Mouse (Mus musculus) left cerebral cortex, postnatal 10 days (tissue): ENCODE data around the gene Perp. TPM values are rescaled to one million over a fixed set of nuclear protein-coding genes. Genes with fewer than 3 reads are reported as not detected.
A peak's percentile ranks its signal among the peaks of the same experiment; 100 is the strongest.

Experiments
- DNase-seq, 2 experiments: peaks; one replicate each; pipeline ENCODE4 v3.0.0; 2021 to 2022; ENCODE audit warnings: low spot score in 2 of 2, mixed read lengths in 1 of 2; ENCODE audit errors: extremely low spot score in 1 of 2
- intact Hi-C: fragments of 180-260 bp; cut with DNase I; formaldehyde crosslinking; loops from one replicate; pipeline ENCODE4 v1.15.1; 2025
- total RNA-seq, 2 experiments: library from RNA; stranded (reverse); gene quantifications; 2 replicates each; pipeline ENCODE4 v1.2.3; 2021

Gene Perp
- 1 to 10 TPM; 4.7 to 5.1 TPM for total RNA-seq

DNA sequence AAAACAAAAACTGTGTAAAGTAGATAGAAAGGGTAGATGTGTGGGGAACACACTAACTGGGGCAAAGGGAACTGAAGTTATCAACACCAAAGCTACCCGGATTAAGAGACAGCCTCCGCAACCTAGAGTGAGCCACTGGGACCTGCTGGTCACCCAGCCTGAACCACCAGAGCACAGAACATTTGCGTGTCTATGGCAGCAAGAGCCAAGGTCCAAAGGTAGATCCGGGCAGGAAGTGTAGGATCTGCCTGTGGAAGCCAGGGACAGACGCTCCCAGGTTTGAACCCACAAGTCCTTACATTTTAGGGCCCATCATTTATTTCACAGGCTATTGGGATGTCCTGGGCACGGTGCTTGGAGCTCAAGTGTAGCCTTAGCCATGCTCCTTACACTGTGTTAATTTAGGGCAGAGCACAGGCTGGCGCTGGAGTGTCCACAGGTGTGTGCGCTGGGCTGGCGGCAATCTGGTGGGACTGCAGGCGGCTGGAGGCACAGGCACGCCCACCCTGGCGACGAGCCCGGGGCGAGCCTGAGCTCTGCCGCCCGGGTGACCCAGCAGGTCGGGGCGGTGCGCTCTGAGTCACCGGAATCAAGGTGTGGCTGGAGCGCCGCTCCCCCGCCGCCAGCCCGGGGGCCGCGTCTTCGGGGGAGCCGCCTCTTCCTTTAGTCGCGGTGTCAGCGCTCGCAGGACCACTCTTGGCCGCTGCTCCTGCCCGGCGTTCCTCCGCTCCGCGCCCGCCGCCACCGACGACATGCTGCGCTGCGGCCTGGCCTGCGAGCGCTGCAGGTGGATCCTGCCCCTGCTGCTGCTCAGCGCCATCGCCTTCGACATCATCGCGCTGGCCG lies at the start of gene Perp:
Gene Perp, plus strand, starts transcription at position 580 of the 846 bp plus-strand sequence.
- DNase-seq, result peak in 1 of 2 experiments; percentile 55
- intact Hi-C loops, result loop anchor here (5.0 to 10.0 kb wide), 3 partner anchors 282 to 600 kb away; no protein-coding TSS in a partner anchor

DNA sequence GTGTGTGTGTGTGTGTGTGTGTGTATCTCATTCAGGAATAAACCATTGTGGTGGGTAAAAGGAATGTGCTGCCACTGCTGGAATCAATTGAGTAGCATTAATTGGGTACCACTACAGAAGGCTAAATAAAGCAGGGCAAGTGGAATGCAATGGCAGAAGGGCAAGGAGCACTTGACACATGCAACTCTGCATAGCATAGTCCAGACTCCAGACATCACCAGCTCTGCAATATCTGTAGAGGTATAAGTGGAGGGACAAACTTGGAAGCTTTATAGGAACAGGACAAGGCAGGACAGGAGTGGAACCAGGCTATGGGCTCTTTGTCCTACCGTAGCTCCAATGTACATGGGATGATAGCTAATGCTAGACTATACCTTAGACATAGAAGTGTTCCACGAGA lies 33.1 kb upstream of the Perp start:
- no peak for DNase-seq
- intact Hi-C loops, result no loop called here

GRCm38 (mm10) chr10:18816560-18816959 lies 28.3 kb upstream of the Perp start:
- DNase-seq, result peak; percentile 18 to 33
- intact Hi-C loops, result no loop called here

GRCm38 (mm10) chr10:18825143-18825542 lies 19.7 kb upstream of the Perp start:
- DNase-seq, result no peak
- intact Hi-C loops, result no loop called here

GRCm38 (mm10) chr10:18826107-18826506 lies 18.7 kb upstream of the Perp start:
- intact Hi-C loops, result no loop called here
- no peak for DNase-seq

- intact Hi-C loops, result no loop called here
- DNase-seq, result no peak
Observed at GRCm38 (mm10) chr10:18827936-18828335, 16.9 kb upstream of the Perp start.

- DNase-seq, result no peak
- intact Hi-C loops, result no loop called here
Observed at GRCm38 (mm10) chr10:18830359-18830758, 14.5 kb upstream of the Perp start.

DNA sequence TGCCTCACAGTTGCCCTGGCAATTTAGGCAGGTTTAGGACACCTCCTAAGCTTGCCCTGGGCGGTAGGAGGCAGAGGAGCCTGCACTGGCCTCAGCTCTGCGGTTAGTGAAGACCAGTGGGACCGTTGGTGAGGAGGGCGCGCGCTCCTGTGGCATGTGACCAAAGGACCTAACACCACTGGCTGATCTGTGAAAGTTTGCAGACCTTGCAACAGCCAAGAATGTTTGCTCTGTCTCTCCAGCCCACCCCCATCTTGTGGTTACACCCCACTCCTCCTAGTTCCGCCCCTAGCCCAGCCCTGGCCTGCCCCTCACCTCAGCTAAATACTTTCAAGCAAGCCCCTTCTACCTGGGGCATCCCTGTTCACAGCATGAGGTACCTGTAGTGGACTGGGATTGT lies 13.0 kb upstream of the Perp start:
- intact Hi-C loops, result no loop called here
- DNase-seq, result no peak

- no peak for DNase-seq
- intact Hi-C loops, result no loop called here
Observed at GRCm38 (mm10) chr10:18834389-18834788, 10.4 kb upstream of the Perp start.

DNA sequence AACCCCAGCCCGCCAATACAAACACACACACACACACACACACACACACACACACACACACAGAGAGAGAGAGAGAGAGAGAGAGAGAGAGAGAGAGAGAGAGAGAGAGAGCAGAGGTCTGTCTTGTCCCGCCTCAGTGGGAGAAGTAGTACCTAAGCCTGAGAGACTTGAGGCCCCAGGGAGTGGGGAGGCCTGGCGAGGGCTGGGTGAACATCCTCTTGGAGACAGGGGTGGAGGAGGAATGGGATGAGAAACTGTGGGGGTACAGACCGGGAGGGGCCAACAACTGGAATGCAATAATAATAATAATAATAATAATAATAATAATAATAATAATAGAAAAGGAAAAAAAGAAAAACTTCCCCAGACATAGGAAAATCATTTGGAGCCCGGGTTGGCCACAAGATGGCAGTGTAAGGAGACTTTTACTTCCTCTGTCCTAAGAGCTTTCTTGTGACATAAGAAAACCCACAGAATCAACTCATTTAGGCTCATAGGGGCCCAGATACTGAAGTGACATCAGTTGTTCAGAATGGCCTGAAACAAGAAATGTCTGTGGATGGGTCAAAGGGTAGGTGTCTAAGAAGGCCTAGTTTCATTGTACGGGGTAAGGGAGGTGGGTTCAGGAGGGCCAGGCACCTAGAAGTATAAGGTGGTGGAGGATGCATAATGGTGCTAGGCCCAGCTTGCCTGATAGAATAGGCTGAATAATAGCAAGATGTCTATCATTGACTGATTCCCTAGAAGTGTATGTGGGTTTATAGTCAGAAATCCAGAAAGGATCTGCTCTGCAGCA lies 8.9 kb upstream of the Perp start:
- intact Hi-C loops, result loop anchor here (2.0 kb wide), 1 partner anchor 69 kb away; no protein-coding TSS in a partner anchor
- no peak for DNase-seq

- no peak for DNase-seq
- intact Hi-C loops, result no loop called here
Observed at GRCm38 (mm10) chr10:18839530-18839929, 5.3 kb upstream of the Perp start.

- intact Hi-C loops, result loop anchor here (2.0 to 10.0 kb wide), 4 partner anchors 80 to 596 kb away; no protein-coding TSS in a partner anchor
- DNase-seq, result no peak
Observed at GRCm38 (mm10) chr10:18840736-18841135, 4.1 kb upstream of the Perp start.

DNA sequence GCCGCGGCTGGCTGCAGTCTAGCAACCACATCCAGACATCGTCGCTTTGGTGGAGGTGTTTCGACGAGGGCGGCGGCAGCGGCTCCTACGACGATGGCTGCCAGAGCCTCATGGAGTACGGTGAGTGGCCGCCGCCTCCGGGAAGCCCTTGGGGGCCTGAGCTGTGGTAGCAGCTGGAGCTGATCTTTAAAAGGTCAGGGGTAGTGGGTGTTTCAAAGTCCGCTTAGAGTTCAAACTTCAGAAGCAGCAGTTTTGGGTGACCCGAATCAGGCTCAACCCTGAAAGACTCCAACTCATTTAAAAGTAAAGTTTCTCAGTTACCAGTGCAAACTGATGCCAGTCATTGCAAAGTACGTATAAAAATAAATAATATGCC lies 455 bp downstream of the Perp start:
- intact Hi-C loops, result loop anchor here (10.0 kb wide), 2 partner anchors 450 to 600 kb away; no protein-coding TSS in a partner anchor
- DNase-seq, result no peak

DNA sequence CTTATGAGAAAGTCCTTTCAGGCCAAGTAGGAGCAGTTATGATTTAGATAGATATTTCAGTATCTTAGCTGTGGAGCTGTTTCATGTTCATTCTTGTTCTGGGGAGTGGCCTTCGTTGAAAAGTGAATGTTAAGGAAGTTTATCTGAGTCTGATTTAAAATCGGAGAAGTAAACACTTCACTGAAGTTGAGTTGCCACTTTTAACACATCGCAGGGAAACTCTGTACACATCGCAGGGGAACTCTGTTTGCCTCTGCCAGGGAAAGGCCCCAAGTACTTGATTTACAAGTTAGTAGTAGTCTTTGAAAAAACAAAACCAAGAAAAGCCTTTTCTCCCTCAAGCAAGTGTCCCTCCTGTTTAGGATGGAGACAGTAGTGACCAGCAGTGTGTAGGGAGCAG lies 891 bp downstream of the Perp start:
- intact Hi-C loops, result loop anchor here (10.0 kb wide), 2 partner anchors 451 to 601 kb away; no protein-coding TSS in a partner anchor
- no peak for DNase-seq

DNA sequence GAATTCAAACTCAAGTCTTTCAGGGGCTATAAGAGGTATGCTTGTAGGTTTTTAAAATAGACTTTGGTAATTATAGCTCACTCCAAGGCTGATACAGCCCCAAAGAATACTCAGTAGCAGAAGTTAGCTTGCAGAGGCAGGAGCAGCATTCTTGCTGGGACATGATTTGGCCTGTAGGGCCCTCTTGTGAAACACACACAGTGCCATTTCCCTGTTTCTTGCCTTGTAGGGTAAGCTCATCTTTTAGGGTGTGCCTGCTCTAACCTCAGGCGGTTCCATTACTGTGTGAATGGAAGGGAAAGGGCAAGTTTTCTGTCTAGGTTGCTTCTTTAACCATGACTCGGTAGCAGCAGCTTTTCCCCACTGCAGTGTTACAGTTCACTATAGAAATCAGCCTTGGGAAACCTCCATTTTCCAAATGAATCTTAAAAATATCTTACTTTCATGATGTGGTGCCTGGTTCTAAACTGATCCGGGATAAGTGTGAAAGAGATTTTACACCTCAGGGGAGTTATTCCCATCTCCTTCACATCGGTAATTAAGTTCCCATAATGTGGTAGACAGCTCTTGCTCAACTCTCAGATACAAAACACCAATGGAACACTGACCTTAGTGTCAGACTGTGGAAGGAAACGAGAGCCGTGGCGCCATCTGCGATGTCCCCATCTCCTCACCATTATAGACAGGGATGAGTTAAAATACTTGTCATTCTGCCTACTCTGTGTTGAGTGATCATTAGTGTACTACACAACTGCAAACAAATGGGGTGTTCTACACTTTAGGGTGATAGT lies 1.8 kb downstream of the Perp start:
- intact Hi-C loops, result loop anchor here (10.0 kb wide), 2 partner anchors 452 to 602 kb away; no protein-coding TSS in a partner anchor
- DNase-seq, result no peak

GRCm38 (mm10) chr10:18850177-18850576 lies 5.4 kb downstream of the Perp start:
- no peak for DNase-seq
- intact Hi-C loops, result no loop called here

GRCm38 (mm10) chr10:18853417-18853816 lies 8.6 kb downstream of the Perp start:
- DNase-seq, result no peak
- intact Hi-C loops, result no loop called here

DNA sequence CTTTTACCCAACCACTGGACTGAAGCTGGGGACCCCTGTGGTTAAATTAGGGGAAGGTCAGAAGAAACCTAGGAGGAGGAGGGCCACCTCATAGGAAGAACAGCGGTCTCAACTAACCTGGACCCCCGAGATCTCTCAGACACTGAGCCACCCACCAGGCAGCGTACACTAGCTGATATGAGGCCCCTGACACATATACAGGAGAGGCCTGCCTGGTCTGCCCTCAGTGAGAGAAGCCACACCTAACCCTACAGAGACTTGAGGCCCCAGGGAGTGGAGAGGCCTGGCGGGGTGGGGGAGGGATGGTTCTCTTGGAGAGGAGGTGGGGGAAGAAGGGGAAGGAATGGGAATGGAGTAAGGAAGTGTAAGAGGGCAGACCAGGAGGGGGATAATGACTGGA lies 12.4 kb downstream of the Perp start:
- DNase-seq, result no peak
- intact Hi-C loops, result no loop called here

DNA sequence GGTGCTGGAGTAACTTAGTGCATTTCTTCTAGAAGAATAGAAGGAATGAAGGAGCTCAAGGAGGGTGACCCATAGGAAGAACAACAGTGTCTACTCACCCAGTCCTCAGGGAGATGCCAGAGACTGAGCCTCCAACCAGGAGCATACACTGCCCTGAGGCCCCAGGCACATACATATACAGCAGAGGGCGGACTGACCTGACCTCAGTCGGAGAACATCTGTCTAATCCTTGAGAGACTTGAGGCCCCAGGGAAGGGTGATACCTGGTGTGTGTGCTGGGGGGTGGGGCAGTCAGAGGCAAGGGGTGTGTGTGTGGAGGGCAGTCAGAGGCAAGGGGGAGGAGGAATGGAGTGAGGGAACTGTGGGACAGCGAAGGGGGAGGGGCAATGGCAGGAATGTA lies 14.8 kb downstream of the Perp start:
- intact Hi-C loops, result no loop called here
- DNase-seq, result no peak
